Mouse (Mus musculus) CD8-positive naive resting alpha-beta T cell, adult 2 months (primary cell): ENCODE data around the gene Arl8a.
"Not testable (repeated sequence)": the region's sequence is repeated elsewhere in the genome, so short reads cannot be mapped to it uniquely, and the experiment has no call there.

Experiments used
- DNase-seq, 2 experiments: peaks; one replicate each; pipeline ENCODE4 v3.0.0; 2022; ENCODE audit warnings: low read depth in 2 of 2, low spot score in 2 of 2

Gene Arl8a

GRCm38 (mm10) chr1:135146077-135146945 is at the start of gene Arl8a:
Gene Arl8a, plus strand, starts transcription at chr1:135146824.
- DNase-seq = peak; percentile 59 to 61

GRCm38 (mm10) chr1:135097441-135097840 is 49.2 kb upstream of the Arl8a start:
- DNase-seq = no peak

- DNase-seq = no peak
Measured at GRCm38 (mm10) chr1:135098441-135098840, 48.2 kb upstream of the Arl8a start.

DNA sequence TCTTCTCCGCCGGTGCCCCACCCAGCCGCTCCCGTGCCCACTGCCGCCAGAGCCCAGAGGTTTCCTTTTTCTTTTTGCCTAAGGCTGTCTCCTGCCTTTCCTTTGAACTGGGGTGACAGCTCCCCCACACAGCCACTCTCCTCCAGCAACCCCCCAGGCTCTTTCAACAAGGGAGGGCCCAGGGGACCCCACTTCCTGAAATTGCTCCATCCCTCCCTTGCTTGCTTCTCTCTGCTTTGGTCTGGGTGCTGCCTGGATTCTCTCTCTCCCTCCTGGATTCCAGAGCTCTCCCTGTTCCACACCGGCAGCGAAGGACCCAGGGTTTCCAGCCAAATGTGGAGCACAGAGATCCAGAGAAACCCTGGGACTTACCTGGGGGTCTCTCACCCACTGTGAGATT is 46.2 kb upstream of the Arl8a start:
- DNase-seq = no peak

- DNase-seq = no peak
Measured at GRCm38 (mm10) chr1:135105124-135105523, 41.5 kb upstream of the Arl8a start, which contains the start of gene Lgr6. Gene Lgr6, minus strand, starts transcription at chr1:135105276.

GRCm38 (mm10) chr1:135105951-135106350 is 40.7 kb upstream of the Arl8a start:
- DNase-seq = peak; percentile 58 to 68

DNA sequence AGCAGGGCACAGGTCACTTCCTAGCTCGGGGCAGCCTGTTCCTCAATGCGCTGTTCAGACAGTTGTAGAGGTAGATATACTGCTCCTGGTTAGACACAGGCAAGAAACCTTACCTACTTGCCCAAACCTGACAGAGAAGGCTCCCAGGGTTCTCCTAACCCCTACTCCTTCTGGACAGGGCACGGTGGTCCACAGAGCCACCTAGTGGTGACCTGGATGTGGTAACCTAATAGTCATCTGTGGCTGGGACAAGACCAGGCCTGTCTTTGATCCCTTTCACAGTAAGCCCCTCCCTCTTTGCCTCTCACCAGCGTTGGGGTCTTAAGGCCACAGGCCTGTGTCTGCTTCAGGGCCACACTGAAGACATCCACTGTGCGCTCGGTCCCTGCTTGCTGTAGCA is 38.0 kb upstream of the Arl8a start:
- no peak for DNase-seq

- peak; percentile 43 to 59 for DNase-seq
Measured at GRCm38 (mm10) chr1:135110075-135110474, 36.5 kb upstream of the Arl8a start.

DNA sequence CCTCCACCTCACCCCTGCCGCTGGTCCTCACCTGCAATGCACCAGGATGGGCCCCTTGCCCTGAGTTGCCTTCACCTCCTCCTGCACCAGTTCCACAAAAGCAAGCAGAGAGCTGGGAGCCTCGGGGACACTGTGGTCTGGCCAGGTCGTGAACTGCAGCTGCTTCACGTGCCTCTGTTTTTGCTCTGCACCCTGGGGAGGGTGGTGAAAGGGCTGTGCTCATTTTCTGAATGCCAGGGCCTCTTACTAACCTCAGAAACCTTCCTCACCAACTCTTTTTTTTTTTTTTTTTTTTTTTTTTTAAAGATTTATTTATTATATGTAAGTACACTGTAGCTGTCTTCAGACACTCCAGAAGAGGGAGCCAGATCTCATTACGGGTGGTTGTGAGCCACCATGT is 35.4 kb upstream of the Arl8a start:
- DNase-seq = not testable (repeated sequence)

- peak; percentile 57 to 67 for DNase-seq
Measured at GRCm38 (mm10) chr1:135112661-135113060, 34.0 kb upstream of the Arl8a start.

- DNase-seq = no peak
Measured at GRCm38 (mm10) chr1:135124573-135125363, 21.9 kb upstream of the Arl8a start.

DNA sequence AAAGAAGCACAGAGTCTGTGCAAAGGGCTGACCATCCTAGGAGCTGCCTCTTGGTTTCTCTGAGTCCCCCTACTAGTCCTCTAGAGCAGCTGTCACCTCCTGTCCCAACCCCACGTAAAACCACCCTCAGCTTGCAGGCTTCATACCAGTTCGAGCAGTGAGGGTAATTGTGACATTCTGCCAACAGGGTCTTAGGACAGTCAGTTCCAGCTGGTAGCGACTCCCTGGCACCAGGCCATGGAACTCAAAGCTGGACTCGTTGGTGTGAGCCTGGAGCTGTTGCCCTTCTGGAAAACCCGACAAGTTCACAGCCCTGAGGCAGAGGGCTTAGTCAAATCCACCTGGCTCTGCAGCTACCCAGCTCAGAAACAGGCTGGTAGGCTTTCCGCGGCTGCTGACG is 20.6 kb upstream of the Arl8a start:
- DNase-seq = no peak

DNA sequence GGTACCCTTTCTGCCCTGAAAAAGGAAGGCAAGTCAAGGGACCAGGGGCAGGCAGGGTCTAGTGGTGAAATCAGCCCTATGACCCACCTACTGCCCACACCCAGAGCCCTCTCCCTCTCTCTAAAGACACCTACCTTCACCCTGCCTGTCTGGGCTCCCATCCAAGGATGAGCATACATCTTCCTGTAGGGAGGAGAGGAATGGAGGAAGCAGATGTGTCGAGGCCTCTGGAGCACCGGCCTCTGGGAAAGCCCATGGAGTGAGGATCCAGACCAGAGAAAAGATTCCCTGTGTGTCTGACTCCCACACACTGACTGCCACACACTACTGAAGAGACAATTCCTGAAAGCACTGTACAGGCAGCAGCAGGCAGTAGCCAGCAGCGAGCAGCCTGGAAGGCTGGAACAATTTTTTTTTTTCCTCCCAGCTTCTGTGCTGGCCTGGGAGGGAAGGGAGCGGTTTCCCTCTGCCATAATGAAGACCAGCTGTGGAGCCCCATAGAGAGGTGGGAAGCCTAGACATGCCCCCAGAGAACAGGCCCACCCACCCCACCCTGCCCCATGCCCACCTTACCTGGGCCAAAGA is 20.1 kb upstream of the Arl8a start:
- DNase-seq = no peak

DNA sequence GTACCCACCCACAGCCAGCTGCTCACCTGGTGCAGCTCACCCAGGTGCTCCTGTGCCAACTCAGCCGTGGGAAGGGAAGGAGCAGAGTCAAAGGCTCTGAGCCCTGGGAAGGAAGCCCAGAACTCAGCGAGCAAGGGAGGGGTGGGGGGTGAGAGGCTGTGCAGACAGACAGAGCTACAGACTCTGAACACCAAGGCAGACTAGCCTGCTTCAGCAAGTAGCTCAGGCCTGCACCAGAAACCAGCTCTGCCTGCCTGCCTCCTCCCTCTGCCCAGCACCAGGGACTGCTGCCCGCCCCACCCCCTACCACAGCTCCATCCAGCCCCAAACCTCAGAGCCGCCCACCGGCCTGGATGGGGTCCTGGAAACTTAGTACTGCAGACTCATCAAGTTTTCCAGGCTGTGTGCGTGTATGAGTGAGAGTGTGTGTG is 18.6 kb upstream of the Arl8a start:
- no peak for DNase-seq

- no peak for DNase-seq
Measured at GRCm38 (mm10) chr1:135128986-135129385, 17.6 kb upstream of the Arl8a start.

DNA sequence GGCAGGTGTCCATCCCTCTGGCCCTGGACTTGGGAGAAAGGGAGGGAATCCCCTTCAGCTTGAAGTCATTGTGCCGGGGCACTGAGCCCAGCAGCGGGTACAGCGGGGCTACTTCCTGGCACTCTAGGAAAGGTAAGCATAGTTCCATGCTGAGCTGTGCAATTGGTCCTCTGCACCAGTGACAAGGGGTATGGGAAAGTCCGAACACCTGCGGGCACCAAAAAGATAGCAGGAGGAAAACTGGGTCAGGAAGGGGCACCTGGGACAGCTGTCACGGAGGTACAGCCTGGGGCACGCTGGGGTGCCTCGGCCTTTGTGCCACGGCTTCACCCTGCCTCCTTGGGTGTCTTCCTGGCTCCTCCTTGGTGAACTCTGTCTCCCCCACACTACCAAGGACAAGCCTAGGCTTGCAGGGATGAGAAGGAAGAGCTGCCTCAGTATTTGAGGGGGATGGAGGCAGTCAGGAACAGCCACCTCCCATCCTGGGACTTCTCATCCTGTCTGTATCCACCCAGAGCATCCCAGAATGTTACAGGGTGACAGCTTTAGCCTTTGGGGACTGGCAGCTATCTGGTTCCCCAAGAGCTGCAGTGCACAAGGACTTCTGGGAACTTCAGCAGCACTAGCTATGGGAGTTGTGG is 17.0 kb upstream of the Arl8a start:
- no peak for DNase-seq

DNA sequence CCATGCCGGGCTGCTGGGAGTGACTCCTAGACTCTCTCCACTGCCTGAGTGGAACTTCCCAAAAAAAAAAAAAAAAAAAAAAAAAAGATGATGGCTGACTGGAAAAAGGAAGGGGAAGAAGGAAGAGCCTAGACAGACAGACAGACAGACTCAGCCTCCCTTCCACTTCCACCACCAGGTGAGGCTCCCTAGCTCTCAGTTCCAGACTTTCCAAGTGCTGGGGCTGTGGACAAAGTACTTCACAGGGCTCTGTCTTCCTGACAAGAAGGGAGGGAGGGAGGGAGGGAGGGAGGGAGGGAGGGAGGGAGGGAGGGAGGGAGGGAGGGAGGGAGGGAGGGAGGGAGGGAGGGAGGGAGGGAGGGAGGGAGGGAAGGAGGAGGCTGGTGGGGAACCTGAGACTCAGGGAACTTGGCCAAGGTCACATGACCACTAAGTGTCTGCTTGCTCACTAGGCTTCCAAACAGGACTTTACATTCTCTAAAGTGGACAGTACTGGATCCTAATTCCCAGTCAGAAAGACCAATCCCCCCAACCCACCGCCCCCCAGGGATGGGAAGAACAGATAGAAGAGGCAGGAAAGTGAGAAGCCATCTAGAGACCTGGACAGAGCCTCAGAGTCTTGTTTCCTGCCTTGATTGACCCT is 16.1 kb upstream of the Arl8a start:
- DNase-seq = no peak

GRCm38 (mm10) chr1:135131034-135131433 is 15.6 kb upstream of the Arl8a start:
- peak in 1 of 2 experiments; percentile 31 for DNase-seq

GRCm38 (mm10) chr1:135131560-135131959 is 15.1 kb upstream of the Arl8a start:
- no peak for DNase-seq

- DNase-seq = peak; percentile 88 to 93
Measured at GRCm38 (mm10) chr1:135132473-135132872, 14.2 kb upstream of the Arl8a start, which contains the start of gene Ptpn7. Gene Ptpn7, plus strand, starts transcription at chr1:135132700.
